Mouse (Mus musculus) forebrain, postnatal 0 days (tissue): ENCODE data around the gene Gm13277. TPM values are rescaled to one million over a fixed set of nuclear protein-coding genes. Genes with fewer than 3 reads are reported as not detected.
"Not testable (repeated sequence)": the region's sequence is repeated elsewhere in the genome, so short reads cannot be mapped to it uniquely, and the experiment has no call there.

Experiments used
- ATAC-seq: fragments of 200-750 bp; cut with Nextera tagmentation; 2 replicates; pipeline ENCODE4 v1.8.0; 2017; ENCODE audit warnings: mild to moderate bottlenecking, moderate library complexity
- DNase-seq: peaks from one replicate; pipeline ENCODE4 v3.0.0-alpha.2; 2015
- H3K27ac ChIP-seq: fragments of 300-500 bp; sonication (generic); 2 replicates; pipeline ENCODE4 v1.5.1; 2014; ENCODE audit warnings: low read depth, mild to moderate bottlenecking, antibody characterized with exemption, low read length, moderate library complexity, mixed read lengths
- H3K27me3 ChIP-seq: fragments of 300-500 bp; sonication (generic); 2 replicates; pipeline ENCODE4 v1.6.1; 2014; ENCODE audit warnings: mild to moderate bottlenecking, low read length, mixed read lengths; ENCODE audit not compliant: insufficient read depth
- H3K36me3 ChIP-seq: fragments of 300-500 bp; sonication (generic); 2 replicates; pipeline ENCODE4 v1.6.1; 2014; ENCODE audit warnings: mild to moderate bottlenecking, moderate library complexity; ENCODE audit not compliant: insufficient read depth
- H3K4me1 ChIP-seq: fragments of 300-500 bp; sonication (generic); 2 replicates; pipeline ENCODE4 v1.6.1; 2014; ENCODE audit warnings: antibody characterized with exemption; ENCODE audit not compliant: insufficient read depth
- H3K4me2 ChIP-seq: fragments of 300-500 bp; sonication (generic); 2 replicates; pipeline ENCODE4 v1.6.1; 2014; ENCODE audit warnings: low read depth, mild to moderate bottlenecking, moderate library complexity
- H3K4me3 ChIP-seq: fragments of 300-500 bp; sonication (generic); 2 replicates; pipeline ENCODE4 v1.5.1; 2014; ENCODE audit warnings: low read depth, low read length, mixed read lengths
- H3K9ac ChIP-seq: fragments of 300-500 bp; sonication (generic); 2 replicates; pipeline ENCODE4 v1.6.1; 2014; ENCODE audit warnings: mild to moderate bottlenecking
- H3K9me3 ChIP-seq: fragments of 300-500 bp; sonication (generic); 2 replicates; pipeline ENCODE4 v1.6.1; 2016; ENCODE audit warnings: low read length
- CTCF ChIP-seq: sonication (generic); IDR thresholded peaks from 2 replicates; pipeline ENCODE4 v1.5.1; 2016; ENCODE audit warnings: antibody characterized with exemption, control low read depth, low read depth
- WGBS: fragments of 180-500 bp; shearing (Covaris S2); extraction: QIAGEN DNeasy Blood & Tissue Kit; methylation state at CpG from one replicate; pipeline ENCODE4 v1.1.7; 2014; 5-methylcytosine and 5-hydroxymethylcytosine counted together
- polyA plus RNA-seq: library from polyadenylated mRNA; unstranded; fragments of >200 nt; fragmentation: Nextera tagmentation; extraction: Ambion mirVana; gene quantifications from 2 replicates; pipeline ENCODE4 v1.2.1, GENCODE M21; 2015
- total RNA-seq: library from RNA; depleted of rRNA; stranded (reverse); fragments of >200 nt; gene quantifications from 2 replicates; pipeline ENCODE4 v1.2.3, GENCODE M21; 2014

Gm13277 gene
- total and polyA plus RNA-seq, 2 experiments from 2014 or later: not detected

DNA sequence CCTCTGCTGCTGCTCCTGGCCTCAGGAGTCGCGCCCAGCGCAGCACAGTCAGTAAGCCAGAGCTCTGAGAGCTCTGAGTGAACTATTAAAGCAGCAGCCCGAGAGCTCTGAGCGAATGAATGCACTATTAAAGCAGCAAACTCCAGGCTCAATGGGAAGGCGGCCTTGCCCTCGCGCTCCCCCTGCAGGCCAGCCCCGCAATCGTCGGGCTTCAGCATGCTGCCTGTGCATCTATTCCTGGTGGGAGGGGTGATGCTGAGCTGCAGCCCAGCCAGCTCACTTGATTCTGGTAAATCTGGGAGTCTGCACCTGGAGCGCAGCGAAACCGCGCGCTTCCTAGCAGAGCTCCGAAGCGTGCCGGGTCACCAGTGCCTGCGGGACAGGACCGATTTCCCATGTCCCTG lies 30.8 kb upstream of the Gm13277 start:
- ATAC-seq: peak; percentile 100
- Histone ChIP-seq H3K4me2 (peak overlapping the region; percentile 75), H3K27ac (peak overlapping the region; percentile 35; the same call in 1 of the 2 replicates), H3K4me3 (peak overlapping the region; percentile 40), H3K9ac (peak overlapping the region; percentile 39; the same call in 1 of the 2 replicates)
- H3K9me3 ChIP-seq, H3K4me1 ChIP-seq, H3K36me3 ChIP-seq, H3K27me3 ChIP-seq: not testable (repeated sequence)
- WGBS: under 1% methylated on average over 21 of the region's 21 CpGs
- TF ChIP-seq CTCF: peak; percentile 77
- peak; percentile 85 for DNase-seq

GRCm38 (mm10) chr4:88758751-88759150 lies 29.7 kb upstream of the Gm13277 start:
- 92% methylated on average over 9 of the region's 9 CpGs for WGBS
- H3K4me2 ChIP-seq, H3K9ac ChIP-seq, H3K4me1 ChIP-seq, H3K36me3 ChIP-seq, H3K27ac ChIP-seq, DNase-seq, H3K27me3 ChIP-seq, H3K9me3 ChIP-seq, ATAC-seq, H3K4me3 ChIP-seq: not testable (repeated sequence)

GRCm38 (mm10) chr4:88759610-88760268 lies 28.7 kb upstream of the Gm13277 start, which contains the start of gene Gm13283:
TSS of gene Gm13283 (plus strand) at chr4:88760119.
- not testable (repeated sequence) for DNase-seq, ATAC-seq, H3K9me3 ChIP-seq, H3K4me1 ChIP-seq, H3K27me3 ChIP-seq, H3K36me3 ChIP-seq, H3K9ac ChIP-seq, H3K27ac ChIP-seq
- WGBS: 34% methylated on average over 8 of the region's 14 CpGs
- Histone ChIP-seq H3K4me3 (peak within 1 kb of the TSS; percentile 27), H3K4me2 (peak within 1 kb of the TSS; percentile 62)

DNA sequence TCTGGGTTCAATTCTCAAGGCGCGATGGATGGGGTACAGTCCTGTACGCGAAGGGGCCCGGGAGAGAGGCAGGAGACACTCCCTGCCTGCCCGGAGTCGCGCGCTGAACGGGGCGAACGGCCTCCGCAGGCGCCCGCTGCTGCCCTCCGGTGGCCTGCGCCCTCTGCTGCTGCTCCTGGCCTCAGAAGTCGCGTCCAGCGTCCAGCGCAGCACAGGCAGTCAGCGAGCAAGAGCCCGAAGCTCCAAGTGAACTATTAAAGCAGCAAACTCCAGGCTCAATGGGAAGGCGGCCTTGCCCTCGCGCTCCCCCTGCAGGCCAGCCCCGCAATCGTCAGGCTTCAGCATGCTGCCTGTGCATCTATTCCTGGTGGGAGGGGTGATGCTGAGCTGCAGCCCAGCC lies 28.0 kb upstream of the Gm13277 start:
- peak; percentile 62 for TF ChIP-seq CTCF
- peak; percentile 51 for DNase-seq
- Histone ChIP-seq H3K4me2 (peak overlapping the region; percentile 62), H3K4me3 (peak overlapping the region; percentile 27)
- H3K27ac ChIP-seq, H3K9ac ChIP-seq, H3K36me3 ChIP-seq, ATAC-seq, H3K4me1 ChIP-seq, H3K27me3 ChIP-seq, H3K9me3 ChIP-seq: not testable (repeated sequence)
- WGBS: 0% methylated on average over 17 of the region's 28 CpGs

- not testable (repeated sequence) for H3K9ac ChIP-seq, H3K4me2 ChIP-seq, ATAC-seq, H3K27ac ChIP-seq, H3K4me1 ChIP-seq, DNase-seq, H3K27me3 ChIP-seq, H3K4me3 ChIP-seq, H3K9me3 ChIP-seq, H3K36me3 ChIP-seq
- WGBS: 59% methylated on average over 6 of the region's 8 CpGs
These were observed 26.7 kb upstream of the Gm13277 start for GRCm38 (mm10) chr4:88761776-88762175.

DNA sequence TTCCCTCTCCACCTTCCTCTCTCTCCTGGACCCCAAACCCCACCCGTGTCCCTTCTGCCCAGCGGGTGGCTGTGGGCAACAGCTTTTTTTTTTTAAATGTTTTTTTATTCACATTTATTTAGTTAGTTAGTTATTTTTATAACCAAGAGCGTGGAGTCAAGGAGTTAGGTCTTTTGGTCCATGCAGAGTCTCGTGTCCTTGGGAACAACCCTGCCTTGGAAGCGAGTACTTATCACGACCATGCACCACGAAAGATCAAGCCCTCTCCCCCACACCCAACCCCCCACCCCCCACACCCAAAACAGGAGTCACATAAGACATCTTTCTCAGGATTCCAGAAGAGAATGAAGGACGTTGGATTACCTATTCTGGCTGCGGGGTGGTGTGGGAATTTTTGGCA lies 26.1 kb upstream of the Gm13277 start:
- 60% methylated on average over 8 of the region's 9 CpGs for WGBS
- ATAC-seq, DNase-seq: not testable (repeated sequence)

GRCm38 (mm10) chr4:88763384-88764018 lies 24.9 kb upstream of the Gm13277 start:
- DNase-seq: peak; percentile 32
- ATAC-seq, H3K4me1 ChIP-seq, H3K27ac ChIP-seq, H3K27me3 ChIP-seq, H3K36me3 ChIP-seq, H3K9ac ChIP-seq, H3K9me3 ChIP-seq: not testable (repeated sequence)
- Histone ChIP-seq H3K4me3 (peak overlapping the region; percentile 23), H3K4me2 (peak overlapping the region; percentile 56)
- peak; percentile 64 for TF ChIP-seq CTCF
- 3% methylated on average over 26 of the region's 42 CpGs for WGBS

More for the DNA sequence above, 26.1 kb upstream of the Gm13277 start:
- H3K4me2 ChIP-seq, H3K27ac ChIP-seq, H3K27me3 ChIP-seq, H3K4me3 ChIP-seq, H3K36me3 ChIP-seq, H3K9me3 ChIP-seq, H3K4me1 ChIP-seq, H3K9ac ChIP-seq: not testable (repeated sequence)

DNA sequence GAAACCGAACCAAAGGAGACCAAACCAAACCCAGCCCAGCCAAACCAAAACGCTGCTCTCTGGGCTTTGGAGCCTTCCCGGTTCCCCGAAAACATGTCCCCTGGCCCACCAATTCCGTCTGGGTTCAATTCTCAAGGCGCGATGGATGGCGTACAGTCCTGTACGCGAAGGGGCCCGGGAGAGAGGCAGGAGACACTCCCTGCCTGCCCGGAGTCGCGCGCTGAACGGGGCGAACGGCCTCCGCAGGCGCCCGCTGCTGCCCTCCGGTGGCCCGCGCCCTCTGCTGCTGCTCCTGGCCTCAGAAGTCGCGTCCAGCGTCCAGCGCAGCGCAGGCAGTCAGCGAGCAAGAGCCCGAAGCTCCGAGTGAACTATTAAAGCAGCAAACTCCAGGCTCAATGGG lies 14.9 kb upstream of the Gm13277 start, which contains the start of gene Gm13290:
Gene Gm13290 (plus strand): TSS at position 301 of the 400 bp plus-strand sequence.
- H3K9me3 ChIP-seq, DNase-seq, H3K36me3 ChIP-seq, H3K4me3 ChIP-seq, H3K9ac ChIP-seq, H3K4me2 ChIP-seq, ATAC-seq, H3K4me1 ChIP-seq, H3K27ac ChIP-seq, H3K27me3 ChIP-seq: not testable (repeated sequence)
- WGBS: no CpG with 5 or more reads among the region's 32 CpGs

DNA sequence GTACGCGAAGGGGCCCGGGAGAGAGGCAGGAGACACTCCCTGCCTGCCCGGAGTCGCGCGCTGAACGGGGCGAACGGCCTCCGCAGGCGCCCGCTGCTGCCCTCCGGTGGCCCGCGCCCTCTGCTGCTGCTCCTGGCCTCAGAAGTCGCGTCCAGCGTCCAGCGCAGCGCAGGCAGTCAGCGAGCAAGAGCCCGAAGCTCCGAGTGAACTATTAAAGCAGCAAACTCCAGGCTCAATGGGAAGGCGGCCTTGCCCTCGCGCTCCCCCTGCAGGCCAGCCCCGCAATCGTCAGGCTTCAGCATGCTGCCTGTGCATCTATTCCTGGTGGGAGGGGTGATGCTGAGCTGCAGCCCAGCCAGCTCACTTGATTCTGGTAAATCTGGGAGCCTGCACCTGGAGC lies 11.8 kb upstream of the Gm13277 start, which contains the start of gene Gm13289:
Gene Gm13289 (plus strand): TSS at position 301 of the 400 bp plus-strand sequence.
- not testable (repeated sequence) for H3K9me3 ChIP-seq, H3K9ac ChIP-seq, H3K36me3 ChIP-seq, H3K4me3 ChIP-seq, H3K4me1 ChIP-seq, H3K27ac ChIP-seq, H3K27me3 ChIP-seq, DNase-seq, ATAC-seq, H3K4me2 ChIP-seq
- no CpG with 5 or more reads among the region's 29 CpGs for WGBS

GRCm38 (mm10) chr4:88779550-88779949 lies 8.9 kb upstream of the Gm13277 start, which contains the start of gene Gm13272:
TSS of gene Gm13272 (plus strand) at chr4:88779850.
- WGBS: no CpG with 5 or more reads among the region's 29 CpGs
- not testable (repeated sequence) for H3K4me3 ChIP-seq, ATAC-seq, H3K27me3 ChIP-seq, H3K36me3 ChIP-seq, H3K9ac ChIP-seq, H3K4me2 ChIP-seq, DNase-seq, H3K4me1 ChIP-seq, H3K9me3 ChIP-seq, H3K27ac ChIP-seq
